Mouse (Mus musculus): ENCODE results near the gene Isoc2a.

DNA sequence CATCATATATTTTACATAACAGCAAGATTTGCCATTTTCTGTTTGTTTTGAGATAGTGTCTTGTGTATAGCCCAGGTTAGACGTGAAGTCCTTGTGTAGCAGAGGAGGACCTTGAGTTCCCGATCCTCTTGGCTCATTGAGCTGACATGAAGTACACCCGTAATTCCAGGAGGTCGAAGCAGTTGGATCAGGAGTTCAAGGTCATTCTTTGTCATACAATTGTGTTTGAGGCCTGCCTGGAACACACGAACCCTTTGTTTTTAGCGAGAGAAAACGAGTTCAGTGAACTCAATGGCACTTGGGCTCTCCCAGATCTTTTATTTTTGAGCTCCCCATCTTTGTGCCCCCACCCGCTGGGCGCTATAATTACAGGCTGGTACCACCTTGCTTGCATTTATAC, 25.5 kb downstream of the Isoc2a start:
- TF ChIP-seq CTCF (IDR thresholded peaks at IDR 0.05; ENCODE audit: low read depth) (no peak), EP300 (IDR thresholded peaks at IDR 0.05; ENCODE audit: low read depth) (no peak)
